Mouse (Mus musculus) megakaryocyte progenitor cell, adult 5-6 weeks (primary cell): ENCODE measurements around the gene Tmem132a. TPM values are rescaled to one million over a fixed set of nuclear protein-coding genes. Genes with fewer than 3 reads are reported as not detected.

ENCODE experiments used
- ATAC-seq: replicated peaks from 2 replicates; pipeline ENCODE4 v1.8.0; 2016; ENCODE audit warnings: mild to moderate bottlenecking, moderate TSS enrichment, inconsistent platforms; ENCODE audit not compliant: poor library complexity
- total RNA-seq, 2 experiments: library from RNA; stranded (forward) in 1 of 2; stranded (reverse) in 1 of 2; fragments of 157-497, 149-512 nt in 1 of 2; fragments of 200-1000 nt in 1 of 2; gene quantifications; 2 replicates each; pipeline versions ENCODE4 v1.2.3 to v1.2.4; 2015 to 2017

The Tmem132a gene
- total RNA-seq, 2 experiments from 2014 or later = not detected

DNA sequence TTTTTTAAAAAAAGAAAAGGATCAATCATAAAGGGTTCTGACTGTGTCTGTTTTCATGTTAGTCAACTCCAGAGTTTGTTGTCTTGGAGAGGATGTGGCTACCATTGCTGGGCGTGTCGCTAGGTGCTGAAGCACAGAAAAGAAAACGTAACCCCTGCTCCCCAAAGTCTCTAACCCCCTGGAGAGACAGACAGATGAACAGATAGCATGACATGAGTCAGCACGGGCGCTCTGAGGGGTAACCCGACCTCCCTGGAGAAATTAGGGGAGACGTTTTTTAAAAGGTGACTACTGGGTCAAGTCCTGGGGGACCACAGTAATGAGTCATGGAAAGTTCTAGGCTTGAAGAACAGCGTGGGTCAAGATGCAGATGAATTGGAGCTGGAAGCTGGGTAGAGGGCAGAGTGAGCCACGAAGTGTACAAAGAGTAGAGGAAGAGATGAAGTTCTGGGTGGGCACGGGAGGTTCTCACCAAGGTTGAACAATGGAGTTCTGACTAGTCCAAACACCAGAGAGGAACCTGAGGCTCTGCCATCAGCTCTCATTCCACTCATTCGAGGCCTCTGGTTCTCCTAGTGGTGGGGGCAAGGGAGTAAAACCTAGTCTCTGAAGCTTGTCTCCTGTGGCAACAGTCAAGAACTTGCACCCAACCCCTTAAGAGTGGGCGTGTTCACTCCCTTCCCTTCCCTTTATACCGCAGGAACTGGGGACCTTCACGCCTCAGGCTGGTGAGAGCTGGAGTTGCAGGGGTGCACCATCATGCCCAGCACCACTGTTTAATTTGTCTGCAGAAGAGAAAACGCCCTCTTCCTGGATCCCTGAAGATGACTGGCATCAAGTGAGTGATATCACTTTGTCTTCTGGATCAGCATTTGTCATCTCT is 30.5 kb downstream of the Tmem132a start, which contains the start of gene Slc15a3:
Gene Slc15a3, plus strand, starts transcription at position 718 of the 883 bp plus-strand sequence.
- ATAC-seq = no peak

- ATAC-seq = no peak
Measured at GRCm38 (mm10) chr19:10835671-10836070, 34.1 kb downstream of the Tmem132a start.

DNA sequence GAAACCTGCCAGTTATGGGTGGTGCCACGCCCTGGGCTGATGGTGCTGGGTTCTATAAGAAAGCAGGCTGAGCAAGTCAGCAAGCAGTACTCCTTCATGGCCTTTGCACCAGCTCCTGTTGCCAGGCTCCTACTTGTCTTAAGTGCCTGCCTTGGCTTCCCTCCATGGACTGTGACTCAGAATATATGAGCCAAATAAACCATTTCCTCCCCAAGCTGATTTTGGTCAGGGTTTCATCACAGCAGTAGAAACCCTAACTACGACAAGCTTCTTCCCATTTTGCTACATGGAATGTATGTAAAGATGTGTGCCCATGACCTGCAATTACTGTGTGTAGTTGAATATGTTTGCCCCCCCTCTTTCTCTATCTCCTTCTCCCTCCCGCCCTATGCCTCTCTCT is 36.1 kb downstream of the Tmem132a start:
- 0 out of 2 replicates have a peak, but pooled peaks have one; percentile 24 for ATAC-seq

DNA sequence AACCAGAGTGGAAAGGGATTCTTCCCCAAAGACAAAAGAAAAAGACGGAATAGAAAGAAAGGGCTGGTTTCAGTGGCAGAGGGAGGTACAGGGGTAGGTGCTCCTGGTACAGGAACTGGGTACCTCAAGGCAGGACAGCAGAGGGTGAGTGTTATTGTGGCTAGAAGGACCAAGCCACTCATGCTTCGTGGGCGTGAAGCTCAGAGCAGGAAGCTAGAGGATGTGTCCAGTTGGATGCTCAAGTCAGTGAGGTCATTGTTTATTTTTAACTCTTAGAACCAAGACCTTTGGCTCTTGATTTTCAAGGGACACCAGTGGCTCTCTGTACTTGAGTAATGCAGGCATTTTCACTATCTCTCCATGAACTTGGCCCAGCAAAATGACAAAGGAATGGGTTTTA is 37.7 kb downstream of the Tmem132a start:
- ATAC-seq = no peak

- peak; percentile 94 for ATAC-seq
Measured at GRCm38 (mm10) chr19:10831424-10831823, 38.3 kb downstream of the Tmem132a start.

DNA sequence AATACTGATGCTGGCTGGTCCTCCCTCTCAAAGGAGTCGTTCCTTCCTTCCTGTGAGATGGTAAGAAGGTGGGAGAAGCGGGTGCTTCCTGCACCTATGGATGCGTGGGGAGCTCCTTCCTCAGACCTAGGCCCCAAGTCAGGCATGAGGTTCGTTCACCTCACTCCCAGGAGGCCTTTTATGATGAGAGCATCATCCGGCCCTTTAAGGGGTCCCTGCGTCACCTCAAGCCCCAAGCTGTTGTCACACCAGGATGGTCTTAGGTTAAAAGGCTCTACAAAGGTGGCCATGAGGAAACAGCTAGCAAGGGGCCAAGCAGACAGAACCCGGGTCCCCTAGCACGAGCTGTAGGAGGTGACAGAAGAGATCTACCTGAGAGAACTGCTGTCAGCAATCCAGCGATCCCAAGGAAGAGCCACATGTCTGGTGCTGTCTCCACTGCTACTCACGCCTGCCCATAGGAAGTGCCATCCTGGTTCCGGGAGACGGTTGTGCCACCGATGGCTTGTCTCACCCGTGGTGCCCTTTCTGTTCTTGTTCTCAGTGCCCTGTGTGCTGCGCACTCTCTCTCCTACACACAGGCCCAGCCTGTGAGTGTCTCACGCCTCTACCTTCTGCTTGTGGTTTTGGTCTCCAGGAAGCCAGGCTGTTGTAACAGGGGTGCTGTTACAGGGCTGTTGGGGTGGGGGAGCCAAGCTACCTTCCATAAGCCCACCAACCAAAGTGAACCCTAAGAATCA is 40.1 kb downstream of the Tmem132a start, which contains the start of gene Cd6:
Gene Cd6, minus strand, starts transcription at position 623 of the 740 bp plus-strand sequence.
- peak; percentile 33; the same call in 1 of the 2 replicates for ATAC-seq

GRCm38 (mm10) chr19:10828321-10828720 is 41.4 kb downstream of the Tmem132a start:
- no peak for ATAC-seq

DNA sequence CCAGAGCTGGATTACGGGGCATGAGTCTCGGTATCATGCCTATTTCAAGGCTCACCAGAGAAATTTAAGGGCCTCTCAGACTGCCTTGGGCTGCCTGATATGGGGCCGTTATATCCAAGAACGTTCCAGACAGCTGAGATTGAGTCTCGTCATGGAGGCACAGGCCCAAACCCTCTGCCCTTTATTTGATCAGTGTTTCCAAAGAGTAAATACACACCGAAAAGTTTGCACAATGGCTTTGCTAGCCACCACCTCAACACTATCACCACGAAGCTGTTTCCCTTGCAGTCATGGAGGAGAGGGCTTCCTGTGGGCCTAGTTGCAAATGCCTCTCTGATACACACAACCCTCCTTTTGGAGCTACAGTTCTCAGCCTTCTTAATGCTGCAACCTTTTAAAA is 45.7 kb downstream of the Tmem132a start:
- ATAC-seq = no peak

GRCm38 (mm10) chr19:10822534-10822933 is 47.2 kb downstream of the Tmem132a start:
- no peak for ATAC-seq

DNA sequence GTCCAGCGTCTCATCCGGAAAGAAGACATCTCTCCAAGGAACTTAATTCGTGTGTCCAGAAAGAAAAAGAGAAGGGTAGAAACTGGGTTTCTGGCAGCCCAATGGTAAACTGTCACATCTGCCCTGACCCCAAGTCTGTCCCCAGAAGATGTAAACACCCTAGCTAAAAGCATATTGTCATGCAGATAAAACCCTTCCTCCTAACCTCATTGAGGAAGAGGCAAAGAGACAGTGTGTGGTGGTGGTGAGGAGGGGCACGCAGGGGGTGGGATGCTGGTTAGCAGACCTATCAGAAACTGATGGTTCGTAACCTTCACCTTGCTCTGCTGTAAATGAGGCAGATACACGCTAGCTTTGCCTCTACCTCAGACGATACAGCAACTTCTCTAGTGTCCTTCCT is 48.4 kb downstream of the Tmem132a start:
- peak; percentile 47 for ATAC-seq

DNA sequence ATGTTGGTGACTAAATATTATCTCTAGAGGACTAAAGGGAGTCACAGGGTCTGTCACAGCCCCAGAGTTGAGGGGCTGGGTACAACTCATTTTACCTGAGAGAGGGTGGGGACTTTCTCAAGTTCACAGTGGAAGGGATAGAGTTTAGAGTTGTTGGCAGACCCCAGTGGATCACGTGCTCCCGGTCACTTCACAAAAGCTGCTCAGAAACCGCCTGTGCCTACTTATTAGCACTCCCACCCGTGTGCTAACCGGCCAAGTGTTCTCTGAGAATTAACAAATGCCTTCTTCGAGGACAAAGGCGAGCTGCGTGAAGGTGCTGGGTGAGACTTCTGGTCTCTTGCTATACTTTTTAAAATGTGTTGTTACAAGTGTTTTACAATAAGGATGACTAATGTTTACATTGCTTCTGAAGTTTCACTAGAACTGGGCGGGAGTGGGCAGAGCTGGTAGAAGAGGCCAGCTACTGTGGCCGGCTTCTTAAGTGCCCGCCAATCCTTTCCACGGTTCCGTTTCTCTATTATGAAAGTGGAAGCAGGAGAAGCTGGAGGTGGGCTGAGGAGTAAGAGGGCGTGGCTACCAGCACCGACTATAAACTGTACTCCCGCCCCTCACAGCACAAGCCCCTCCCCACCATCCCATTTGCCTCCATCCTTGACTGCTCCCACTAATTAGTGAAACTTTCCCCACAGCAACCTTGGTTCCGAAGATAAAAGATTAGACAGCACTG is 51.4 kb downstream of the Tmem132a start:
- peak; percentile 85 for ATAC-seq

DNA sequence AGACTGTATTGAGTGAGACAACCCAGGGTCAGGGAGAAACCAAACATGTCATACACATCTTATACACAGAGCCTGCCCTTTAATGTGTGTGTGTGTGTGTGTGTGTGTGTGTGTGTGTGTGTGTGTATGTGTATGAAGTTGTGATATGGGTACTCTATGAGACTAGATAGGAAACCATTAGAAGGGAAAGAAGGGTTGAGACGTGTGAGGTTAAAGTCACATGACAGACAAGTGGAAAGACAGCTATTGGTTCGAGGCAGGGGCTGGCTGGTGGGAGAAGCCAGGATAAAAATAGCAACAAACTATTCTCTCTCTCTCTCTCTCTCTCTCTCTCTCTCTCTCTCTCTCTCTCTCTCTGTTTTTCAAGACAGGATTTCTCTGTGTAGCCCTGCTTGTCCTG is 53.3 kb downstream of the Tmem132a start:
- no peak for ATAC-seq

- no peak for ATAC-seq
Measured at GRCm38 (mm10) chr19:10815871-10816270, 53.9 kb downstream of the Tmem132a start.

DNA sequence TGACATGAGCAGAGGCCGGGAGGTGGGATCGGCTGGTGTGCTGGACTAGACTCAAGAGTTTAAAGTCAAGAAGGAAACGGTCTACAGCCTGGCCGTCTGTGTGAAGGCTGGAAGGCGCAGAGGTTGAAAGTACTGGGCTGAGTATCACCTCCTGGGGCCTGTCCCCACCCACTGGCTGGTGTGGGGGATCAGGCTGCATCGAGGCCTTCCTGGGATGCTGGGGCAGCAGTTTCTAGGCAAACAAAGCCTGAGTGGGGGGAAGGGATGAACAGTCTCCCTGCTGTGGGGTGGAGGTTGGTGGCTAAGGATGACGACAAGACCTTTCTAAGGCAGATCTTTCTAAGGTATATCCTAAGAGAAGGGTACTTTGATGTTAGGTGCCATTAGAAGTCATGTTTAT is 55.8 kb downstream of the Tmem132a start:
- no peak for ATAC-seq

- ATAC-seq = no peak
Measured at GRCm38 (mm10) chr19:10813039-10813438, 56.7 kb downstream of the Tmem132a start.

- ATAC-seq = no peak
Measured at GRCm38 (mm10) chr19:10811471-10811870, 58.3 kb downstream of the Tmem132a start.

GRCm38 (mm10) chr19:10810176-10810492 is 59.6 kb downstream of the Tmem132a start:
- no peak for ATAC-seq

- ATAC-seq = no peak
Measured at GRCm38 (mm10) chr19:10809428-10810175, 60.1 kb downstream of the Tmem132a start.

DNA sequence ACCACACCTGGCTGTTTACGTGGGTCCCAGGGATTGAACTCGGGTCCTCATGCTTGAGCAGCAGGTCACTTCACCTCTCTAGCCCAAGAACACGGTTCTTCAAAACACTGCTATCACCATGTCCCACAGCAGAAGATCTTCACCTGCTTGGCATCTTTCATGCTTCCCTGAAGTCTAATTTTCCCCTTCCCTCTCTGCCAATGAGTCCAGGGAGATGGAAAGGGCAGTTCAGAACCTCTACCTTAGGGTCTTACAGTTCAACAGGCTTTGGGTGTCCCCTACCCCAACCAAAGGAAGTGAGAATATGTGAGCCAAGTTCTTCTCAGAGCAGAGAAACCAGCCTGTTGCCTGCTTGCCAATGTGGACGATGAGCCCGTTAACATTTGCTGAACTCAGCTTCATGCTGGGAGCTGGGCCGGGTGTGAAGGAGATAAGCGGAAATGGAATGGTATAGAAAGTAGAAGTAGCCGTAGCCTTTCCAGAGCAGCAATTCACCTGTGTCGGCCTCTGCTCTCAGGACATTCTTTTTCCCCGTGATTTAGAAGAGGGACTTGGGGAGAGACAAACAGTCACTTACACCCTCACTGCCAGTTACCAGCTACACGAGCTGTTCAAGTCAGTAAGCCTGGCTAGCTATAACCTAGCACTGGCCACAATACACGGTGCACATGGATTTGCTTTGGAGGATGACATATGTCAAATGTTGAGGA is 61.1 kb downstream of the Tmem132a start:
- no peak for ATAC-seq
